Mouse (Mus musculus) urinary bladder, postnatal 14 days (tissue): ENCODE data around the gene Olfr1364.

Source experiments
- DNase-seq: peaks from one replicate; pipeline ENCODE4 v3.0.0; 2021; ENCODE audit warnings: low spot score

Gene Olfr1364

DNA sequence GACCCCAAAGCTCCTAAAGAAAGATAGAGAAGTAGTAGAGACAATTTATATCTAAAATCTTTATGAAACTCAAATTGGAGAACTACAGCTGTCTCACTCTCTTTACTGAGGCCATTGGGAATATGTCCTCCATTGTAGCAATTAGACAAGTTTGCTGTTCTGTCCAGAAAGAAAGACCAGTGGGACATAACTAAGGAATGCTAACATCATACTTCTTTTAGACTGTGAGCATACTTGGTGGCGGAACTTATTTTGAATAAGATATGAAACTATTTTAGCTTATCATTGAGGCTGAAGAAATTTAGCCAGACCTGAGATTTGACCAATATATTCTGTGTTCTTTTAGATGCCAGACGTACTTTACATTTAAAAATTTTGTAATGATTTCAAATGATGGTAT, at the start of gene Olfr1364:
TSS of gene Olfr1364 (minus strand) at position 101 of the 400 bp plus-strand sequence.
- no peak for DNase-seq

DNA sequence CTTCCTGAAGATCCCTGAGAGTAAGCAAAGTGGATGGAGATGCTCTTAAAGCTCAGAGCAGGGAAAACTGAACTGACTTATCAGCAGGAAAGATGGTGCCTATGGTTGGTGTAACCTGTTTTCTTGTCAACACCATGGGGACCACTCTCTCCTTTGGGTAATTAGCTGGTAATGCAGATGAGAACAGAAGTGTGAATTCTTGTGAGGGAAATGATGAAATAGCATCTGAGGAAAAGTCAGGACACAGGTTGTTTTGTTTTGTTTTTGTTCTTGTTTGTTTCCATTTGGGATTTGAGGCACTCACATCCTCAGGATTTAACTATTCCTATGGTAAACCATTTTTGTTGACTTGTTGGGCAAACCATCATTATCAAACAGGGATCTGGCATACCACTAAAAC, 32.4 kb upstream of the Olfr1364 start, which contains the start of gene Olfr1362:
TSS of gene Olfr1362 (minus strand) at position 101 of the 400 bp plus-strand sequence.
- DNase-seq: no peak

- DNase-seq: no peak
Measured at GRCm38 (mm10) chr13:21591618-21592017, 10.1 kb upstream of the Olfr1364 start.

DNA sequence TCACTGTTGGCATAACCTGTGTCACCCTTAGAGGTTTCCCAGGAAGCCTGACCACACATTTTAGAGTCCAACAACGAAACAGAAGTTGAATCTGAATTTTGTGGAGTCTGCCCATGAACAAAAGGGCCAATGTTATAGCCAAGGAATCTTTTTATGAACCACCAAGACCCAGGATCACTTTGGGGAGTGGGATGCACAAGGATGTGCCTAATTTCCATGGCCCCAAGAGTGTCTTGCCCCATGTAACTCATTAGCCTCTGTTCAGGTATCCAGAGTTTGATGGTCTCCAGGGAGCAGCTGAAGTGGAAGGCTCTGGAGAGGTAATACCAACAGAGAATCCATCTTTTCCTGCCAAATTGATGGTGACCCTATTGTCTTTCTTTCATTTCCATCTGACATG, 21.8 kb downstream of the Olfr1364 start, which contains the start of gene Olfr1535:
TSS of gene Olfr1535 (minus strand) at position 101 of the 400 bp plus-strand sequence.
- no peak for DNase-seq

DNA sequence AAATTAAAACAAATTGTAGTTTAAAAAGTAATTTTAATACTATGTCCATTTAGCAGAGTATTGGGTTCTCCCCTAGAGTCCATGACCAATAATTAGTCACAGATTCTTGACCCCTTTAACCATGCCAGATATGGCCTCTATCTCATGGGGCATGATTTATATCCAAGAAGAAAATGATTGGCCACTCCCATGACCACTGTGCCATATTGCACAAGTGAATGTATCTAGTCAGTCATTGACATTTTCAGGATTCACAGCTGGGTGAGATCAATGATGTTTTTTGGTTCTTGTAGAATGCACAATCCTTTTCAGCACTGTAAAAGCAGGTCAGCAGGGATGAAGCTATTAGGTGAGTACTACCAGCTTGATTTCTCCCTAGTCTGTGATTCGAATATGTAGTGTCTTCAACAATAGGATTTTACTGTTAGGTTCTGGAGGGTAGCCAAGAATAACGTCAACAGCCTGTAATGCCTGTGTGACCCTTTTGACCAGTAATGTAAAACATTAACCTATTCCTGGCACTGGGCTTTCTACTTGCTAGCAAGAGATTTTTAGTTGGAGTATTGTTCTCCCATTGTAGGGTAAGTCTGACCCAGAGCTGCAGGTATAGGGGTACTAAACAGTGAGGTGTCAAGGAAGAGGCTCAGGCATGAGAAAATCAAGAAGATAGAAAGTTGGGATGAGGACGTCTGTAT, 31.0 kb downstream of the Olfr1364 start:
- DNase-seq: no peak

GRCm38 (mm10) chr13:21549487-21549886, 32.1 kb downstream of the Olfr1364 start:
- no peak for DNase-seq

GRCm38 (mm10) chr13:21542708-21543107, 38.9 kb downstream of the Olfr1364 start, which contains the start of gene Olfr1366:
Gene Olfr1366, minus strand, starts transcription at chr13:21542808.
- DNase-seq: no peak

- DNase-seq: peak; percentile 87
Measured at GRCm38 (mm10) chr13:21530781-21531201, 50.8 kb downstream of the Olfr1364 start, which contains the start of gene Zkscan8. Gene Zkscan8, minus strand, starts transcription at chr13:21531120.

DNA sequence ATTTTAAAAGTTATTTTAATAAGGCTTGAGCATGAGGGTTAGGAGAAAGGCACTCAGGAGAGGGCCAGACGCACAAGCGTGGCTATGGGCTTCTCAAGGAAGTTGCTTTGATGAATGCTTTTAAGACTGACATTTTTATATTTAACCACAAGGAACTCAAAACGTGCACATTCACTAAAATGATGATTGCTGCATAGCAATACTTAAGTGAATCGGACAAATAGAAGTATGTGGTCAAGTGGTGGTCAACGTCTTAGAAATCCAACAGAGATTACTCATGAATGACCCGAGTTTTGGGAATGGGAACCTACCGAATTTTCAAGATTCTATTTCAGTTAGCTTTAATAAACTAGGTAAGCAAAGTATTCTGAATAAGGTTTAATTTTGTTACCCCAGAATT, 51.4 kb downstream of the Olfr1364 start:
- DNase-seq: no peak
